Mouse (Mus musculus) liver, postnatal 0 days (tissue): ENCODE results near the gene Zcchc2. TPM values are rescaled to one million over a fixed set of nuclear protein-coding genes. Genes with fewer than 3 reads are reported as not detected.

Source experiments
- ATAC-seq: fragments of 200-750 bp; cut with Nextera tagmentation; 2 replicates; pipeline ENCODE4 v1.8.0; 2017; ENCODE audit warnings: mild to moderate bottlenecking, moderate library complexity
- DNase-seq: peaks from one replicate; pipeline ENCODE4 v3.0.0-alpha.2; 2016
- H3K27ac ChIP-seq: fragments of 300-500 bp; sonication (generic); 2 replicates; pipeline ENCODE4 v1.5.1; 2014; ENCODE audit warnings: antibody characterized with exemption, moderate library complexity, mild to moderate bottlenecking, low read depth
- H3K27me3 ChIP-seq: fragments of 300-500 bp; sonication (generic); 2 replicates; pipeline ENCODE4 v1.6.1; 2014; ENCODE audit warnings: low read length, control low read depth, mixed read lengths; ENCODE audit not compliant: insufficient read depth
- H3K36me3 ChIP-seq: fragments of 300-500 bp; sonication (generic); replicated peaks from 2 replicates; pipeline ENCODE4 v1.6.1; 2014; ENCODE audit warnings: mild to moderate bottlenecking, control low read depth, low read length, moderate library complexity, mixed read lengths; ENCODE audit not compliant: insufficient read depth
- H3K4me1 ChIP-seq: fragments of 300-500 bp; sonication (generic); 2 replicates; pipeline ENCODE4 v1.6.1; 2014; ENCODE audit warnings: antibody characterized with exemption, mild to moderate bottlenecking, control low read depth; ENCODE audit not compliant: insufficient read depth
- H3K4me2 ChIP-seq: fragments of 300-500 bp; sonication (generic); 2 replicates; pipeline ENCODE4 v1.6.1; 2014; ENCODE audit warnings: low read depth, mild to moderate bottlenecking, low read length, moderate library complexity, mixed read lengths
- H3K4me3 ChIP-seq: fragments of 300-500 bp; sonication (generic); 2 replicates; pipeline ENCODE4 v1.5.1; 2014; ENCODE audit warnings: low read depth, low read length
- H3K9ac ChIP-seq: fragments of 300-500 bp; sonication (generic); replicated peaks from 2 replicates; pipeline ENCODE4 v1.6.1; 2014; ENCODE audit warnings: mild to moderate bottlenecking, moderate library complexity
- H3K9me3 ChIP-seq: fragments of 300-500 bp; sonication (generic); 2 replicates; pipeline ENCODE4 v1.6.1; 2016; ENCODE audit warnings: mild to moderate bottlenecking, control low read depth, low read length, mixed read lengths
- CTCF ChIP-seq: sonication (generic); IDR thresholded peaks from 2 replicates; pipeline ENCODE4 v1.5.1; 2016; ENCODE audit warnings: antibody characterized with exemption, low read depth
- EP300 ChIP-seq: IDR thresholded peaks from 2 replicates; pipeline ENCODE4 v1.6.1; 2016; ENCODE audit warnings: antibody characterized with exemption, low read depth, mild to moderate bottlenecking
- WGBS: fragments of 180-500 bp; shearing (Covaris S2); extraction: QIAGEN DNeasy Blood & Tissue Kit; methylation state at CpG from one replicate; pipeline ENCODE4 v1.1.7; 2014; ENCODE audit not compliant: insufficient replicate concordance; 5-methylcytosine and 5-hydroxymethylcytosine counted together
- polyA plus RNA-seq: library from polyadenylated mRNA; unstranded; fragments of >200 nt; fragmentation: Nextera tagmentation; extraction: Ambion mirVana; gene quantifications from 2 replicates; pipeline ENCODE4 v1.2.1, GENCODE M21; 2015

Gene Zcchc2
- polyA plus RNA-seq, 1 experiment from 2014 or later, result 1.4 TPM

DNA sequence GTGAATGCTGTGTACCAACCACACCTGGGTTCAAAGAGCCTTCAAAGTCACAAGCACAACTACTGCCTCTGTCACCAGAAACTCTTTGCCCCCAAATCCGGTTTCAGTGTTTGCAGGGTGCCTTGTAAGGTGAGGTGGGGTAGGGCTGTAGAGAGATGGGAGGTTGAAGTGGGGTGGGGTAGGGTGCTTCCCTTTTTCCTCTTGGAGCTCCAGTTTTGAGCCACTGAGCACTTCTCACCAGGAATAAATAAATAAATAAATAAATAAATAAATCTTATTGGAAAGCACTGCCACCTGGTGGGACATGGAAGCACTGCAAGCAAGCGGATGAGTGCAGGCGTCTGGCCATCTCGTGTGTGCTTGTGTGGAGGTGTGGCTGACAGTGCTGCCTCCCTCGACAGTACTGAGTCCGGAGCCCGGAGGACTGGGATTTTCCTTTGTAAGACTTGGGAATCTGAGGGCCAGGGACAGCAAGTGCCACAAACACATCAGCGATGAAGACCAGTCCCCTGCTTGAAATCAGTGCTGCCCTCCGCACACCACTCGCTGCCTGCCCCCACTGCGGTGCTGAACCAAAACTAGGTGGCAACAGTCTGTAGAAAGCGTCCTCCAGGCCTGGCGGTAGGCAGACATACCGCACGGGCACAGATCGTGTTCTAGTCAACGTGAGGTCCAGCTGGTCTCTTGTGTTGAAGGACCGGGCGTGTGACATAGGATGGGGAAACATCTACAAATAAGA is 46.8 kb downstream of the Zcchc2 start:
- Histone ChIP-seq H3K4me3 (no peak overlapping the region), H3K4me2 (no peak overlapping the region), H3K9me3 (no peaks in the 10 kb centered on the region), H3K27ac (no peak overlapping the region), H3K27me3 (no peaks in the 10 kb centered on the region), H3K9ac (no peak overlapping the region), H3K36me3 (peaks cover 5% of the 10 kb centered on the region; the same call in 1 of the 2 replicates), H3K4me1 (peaks cover under 1% of the 10 kb centered on the region; the same call in 1 of the 2 replicates)
- 61% methylated on average over 19 of the region's 19 CpGs for WGBS
- peak; percentile 61 for DNase-seq
- ATAC-seq, result peak; percentile 70
- peak; percentile 77 for TF ChIP-seq CTCF
- no peak for TF ChIP-seq EP300

- H3K9ac ChIP-seq, result no peak overlapping the region
- no peak for ATAC-seq
- 81% methylated on average over 6 of the region's 6 CpGs for WGBS
Measured at GRCm38 (mm10) chr1:106039326-106039725, 49.1 kb downstream of the Zcchc2 start.

GRCm38 (mm10) chr1:106040271-106040670 is 50.1 kb downstream of the Zcchc2 start:
- Histone ChIP-seq H3K4me1 (no peaks in the 10 kb centered on the region), H3K27ac (no peak overlapping the region), H3K27me3 (no peaks in the 10 kb centered on the region), H3K9me3 (no peaks in the 10 kb centered on the region), H3K9ac (no peak overlapping the region), H3K4me2 (no peak overlapping the region), H3K4me3 (no peak overlapping the region), H3K36me3 (no peaks in the 10 kb centered on the region)
- no peak for ATAC-seq
- TF ChIP-seq CTCF (no peak), EP300 (no peak)
- no peak for DNase-seq
- WGBS, result 73% methylated on average over 4 of the region's 4 CpGs

More at GRCm38 (mm10) chr1:106039326-106039725, 49.1 kb downstream of the Zcchc2 start:
- H3K4me2 ChIP-seq, result no peak overlapping the region
- no peaks in the 10 kb centered on the region for H3K27me3 ChIP-seq
- no peaks in the 10 kb centered on the region for H3K9me3 ChIP-seq
- TF ChIP-seq EP300 (no peak), CTCF (no peak)
- H3K4me1 ChIP-seq, result no peaks in the 10 kb centered on the region
- DNase-seq, result no peak
- 0 out of 2 replicates have a peak, but pooled peaks cover 1% of the 10 kb centered on the region for H3K36me3 ChIP-seq
- no peak overlapping the region for H3K4me3 ChIP-seq
- no peak overlapping the region for H3K27ac ChIP-seq

GRCm38 (mm10) chr1:106042221-106042620 is 52.0 kb downstream of the Zcchc2 start:
- H3K9me3 ChIP-seq, result no peaks in the 10 kb centered on the region
- TF ChIP-seq CTCF (no peak), EP300 (no peak)

GRCm38 (mm10) chr1:106043053-106043820 is 53.0 kb downstream of the Zcchc2 start:
- Histone ChIP-seq H3K4me1 (no peaks in the 10 kb centered on the region), H3K27ac (no peak overlapping the region), H3K4me2 (no peak overlapping the region), H3K27me3 (no peaks in the 10 kb centered on the region), H3K36me3 (no peaks in the 10 kb centered on the region), H3K4me3 (no peak overlapping the region), H3K9ac (no peak overlapping the region), H3K9me3 (no peaks in the 10 kb centered on the region)
- 65% methylated on average over 4 of the region's 4 CpGs for WGBS
- ATAC-seq, result no peak
- TF ChIP-seq EP300, result no peak
- no peak for TF ChIP-seq CTCF
- no peak for DNase-seq

More at GRCm38 (mm10) chr1:106042221-106042620, 52.0 kb downstream of the Zcchc2 start:
- WGBS, result 81% methylated on average over 9 of the region's 9 CpGs
- DNase-seq (no peak), ATAC-seq (no peak)
- Histone ChIP-seq H3K27me3 (no peaks in the 10 kb centered on the region), H3K4me2 (no peak overlapping the region), H3K27ac (no peak overlapping the region), H3K36me3 (no peaks in the 10 kb centered on the region), H3K4me3 (no peak overlapping the region), H3K9ac (no peak overlapping the region), H3K4me1 (no peaks in the 10 kb centered on the region)

- Histone ChIP-seq H3K9ac (no peak overlapping the region), H3K27ac (no peak overlapping the region), H3K36me3 (no peaks in the 10 kb centered on the region), H3K4me1 (no peaks in the 10 kb centered on the region), H3K9me3 (no peaks in the 10 kb centered on the region), H3K4me2 (no peak overlapping the region), H3K27me3 (no peaks in the 10 kb centered on the region), H3K4me3 (no peak overlapping the region)
- ATAC-seq (no peak), DNase-seq (no peak)
- TF ChIP-seq CTCF (no peak), EP300 (no peak)
- 87% methylated on average over 6 of the region's 6 CpGs for WGBS
Measured at GRCm38 (mm10) chr1:106049036-106049435, 58.8 kb downstream of the Zcchc2 start.
